Mouse (Mus musculus): ENCODE measurements around the gene Gm8369. TPM values are rescaled to one million over a fixed set of nuclear protein-coding genes. Genes with fewer than 3 reads are reported as not detected.
"Not testable (repeated sequence)": the region's sequence is repeated elsewhere in the genome, so short reads cannot be mapped to it uniquely, and the experiment has no call there.

The Gm8369 gene
- 0.22 TPM in 1 of 2 replicates, not detected in the other for polyA plus RNA-seq (2015; fragmentation: Nextera tagmentation; extraction: Ambion mirVana)

- Histone ChIP-seq H3K27me3 (no peaks in the 10 kb centered on the region), H3K4me2 (no peak within 1 kb of the TSS), H3K4me1 (no peaks in the 10 kb centered on the region), H3K9me3 (no peaks in the 10 kb centered on the region), H3K36me3 (no peaks in the 10 kb centered on the region), H3K9ac (no peak within 1 kb of the TSS), H3K27ac (no peak within 1 kb of the TSS), H3K4me3 (no peak within 1 kb of the TSS)
- no peak for ATAC-seq (ENCODE audit: borderline replicate concordance, extremely low read depth, low FRiP score, low TSS enrichment)
- WGBS: 52% methylated on average over 2 of the region's 2 CpGs
Measured at GRCm38 (mm10) chr19:11485746-11486145, at the start of gene Gm8369. Gene Gm8369 (plus strand): TSS chr19:11485938.

- H3K27me3 ChIP-seq: no peaks in the 10 kb centered on the region
- no peak within 1 kb of the TSS for H3K27ac ChIP-seq
- no peaks in the 10 kb centered on the region for H3K4me1 ChIP-seq
- no peak within 1 kb of the TSS for H3K4me2 ChIP-seq
- H3K9ac ChIP-seq: no peak within 1 kb of the TSS
- H3K4me3 ChIP-seq: no peak within 1 kb of the TSS
- no peaks in the 10 kb centered on the region for H3K36me3 ChIP-seq
- no peaks in the 10 kb centered on the region for H3K9me3 ChIP-seq
- ATAC-seq (ENCODE audit: borderline replicate concordance, extremely low read depth, low FRiP score, low TSS enrichment): no peak
Measured at GRCm38 (mm10) chr19:11443338-11443737, 42.4 kb upstream of the Gm8369 start, which contains the start of gene Ms4a4b. Gene Ms4a4b (plus strand): TSS chr19:11443553.

- Histone ChIP-seq H3K9me3 (no peaks in the 10 kb centered on the region), H3K4me3 (no peak overlapping the region), H3K27me3 (no peaks in the 10 kb centered on the region), H3K4me2 (no peak overlapping the region), H3K36me3 (no peaks in the 10 kb centered on the region), H3K9ac (no peak overlapping the region), H3K27ac (no peak overlapping the region), H3K4me1 (no peaks in the 10 kb centered on the region)
- 78% methylated on average over 5 of the region's 5 CpGs for WGBS
- ATAC-seq (ENCODE audit: borderline replicate concordance, extremely low read depth, low FRiP score, low TSS enrichment): no peak
Measured at GRCm38 (mm10) chr19:11443964-11444363, 41.8 kb upstream of the Gm8369 start.

- WGBS: 85% methylated on average over 2 of the region's 2 CpGs
- no peaks in the 10 kb centered on the region for H3K9me3 ChIP-seq
- H3K9ac ChIP-seq: no peak overlapping the region
- H3K36me3 ChIP-seq: no peaks in the 10 kb centered on the region
- H3K4me3 ChIP-seq: no peak overlapping the region
- no peaks in the 10 kb centered on the region for H3K27me3 ChIP-seq
- H3K4me1 ChIP-seq: no peaks in the 10 kb centered on the region
- no peak overlapping the region for H3K27ac ChIP-seq
- H3K4me2 ChIP-seq: no peak overlapping the region
- ATAC-seq (ENCODE audit: borderline replicate concordance, extremely low read depth, low FRiP score, low TSS enrichment): no peak
Measured at GRCm38 (mm10) chr19:11447238-11447637, 38.5 kb upstream of the Gm8369 start.

GRCm38 (mm10) chr19:11459041-11459440, 26.7 kb upstream of the Gm8369 start:
- H3K4me1 ChIP-seq; ATAC-seq (ENCODE audit: borderline replicate concordance, extremely low read depth, low FRiP score, low TSS enrichment); H3K9me3 ChIP-seq; H3K9ac ChIP-seq; H3K27ac ChIP-seq; H3K4me3 ChIP-seq; H3K27me3 ChIP-seq; H3K36me3 ChIP-seq; H3K4me2 ChIP-seq: not testable (repeated sequence)
- WGBS: 78% methylated on average over 4 of the region's 4 CpGs

- not testable (repeated sequence) for H3K9ac ChIP-seq; ATAC-seq (ENCODE audit: borderline replicate concordance, extremely low read depth, low FRiP score, low TSS enrichment); H3K9me3 ChIP-seq; H3K4me1 ChIP-seq; H3K27ac ChIP-seq; H3K4me2 ChIP-seq; H3K36me3 ChIP-seq; H3K27me3 ChIP-seq; H3K4me3 ChIP-seq
- WGBS: 8% methylated on average over 1 of the region's 1 CpGs
Measured at GRCm38 (mm10) chr19:11464795-11465194, 20.9 kb upstream of the Gm8369 start.

- H3K36me3 ChIP-seq: no peaks in the 10 kb centered on the region
- no peak overlapping the region for H3K9ac ChIP-seq
- H3K9me3 ChIP-seq: no peaks in the 10 kb centered on the region
- 24% methylated on average over 5 of the region's 5 CpGs for WGBS
- no peak overlapping the region for H3K27ac ChIP-seq
- ATAC-seq (ENCODE audit: borderline replicate concordance, extremely low read depth, low FRiP score, low TSS enrichment): no peak
- no peak overlapping the region for H3K4me2 ChIP-seq
- H3K4me1 ChIP-seq: no peaks in the 10 kb centered on the region
- no peaks in the 10 kb centered on the region for H3K27me3 ChIP-seq
- no peak overlapping the region for H3K4me3 ChIP-seq
Measured at GRCm38 (mm10) chr19:11466471-11466870, 19.3 kb upstream of the Gm8369 start.

- not testable (repeated sequence) for H3K27me3 ChIP-seq; H3K4me3 ChIP-seq; H3K4me2 ChIP-seq; H3K27ac ChIP-seq; H3K9me3 ChIP-seq; H3K4me1 ChIP-seq; H3K9ac ChIP-seq; H3K36me3 ChIP-seq; ATAC-seq (ENCODE audit: borderline replicate concordance, extremely low read depth, low FRiP score, low TSS enrichment)
- WGBS: 44% methylated on average over 1 of the region's 1 CpGs
Measured at GRCm38 (mm10) chr19:11468361-11468760, 17.4 kb upstream of the Gm8369 start.

- H3K27me3 ChIP-seq; H3K4me3 ChIP-seq; ATAC-seq (ENCODE audit: borderline replicate concordance, extremely low read depth, low FRiP score, low TSS enrichment); H3K4me1 ChIP-seq; H3K9ac ChIP-seq; H3K36me3 ChIP-seq; H3K4me2 ChIP-seq; H3K27ac ChIP-seq; H3K9me3 ChIP-seq: not testable (repeated sequence)
- WGBS: 72% methylated on average over 4 of the region's 4 CpGs
Measured at GRCm38 (mm10) chr19:11469215-11469614, 16.5 kb upstream of the Gm8369 start, which contains the start of gene Ms4a6c. Gene Ms4a6c (plus strand): TSS chr19:11469366.

- WGBS: 77% methylated on average over 2 of the region's 2 CpGs
- no peaks in the 10 kb centered on the region for H3K27me3 ChIP-seq
- no peak overlapping the region for H3K4me3 ChIP-seq
- no peak overlapping the region for H3K27ac ChIP-seq
- no peaks in the 10 kb centered on the region for H3K36me3 ChIP-seq
- H3K4me1 ChIP-seq: no peaks in the 10 kb centered on the region
- H3K4me2 ChIP-seq: no peak overlapping the region
- ATAC-seq (ENCODE audit: borderline replicate concordance, extremely low read depth, low FRiP score, low TSS enrichment): no peak
- H3K9ac ChIP-seq: no peak overlapping the region
- H3K9me3 ChIP-seq: no peaks in the 10 kb centered on the region
Measured at GRCm38 (mm10) chr19:11479714-11480113, 6.0 kb upstream of the Gm8369 start.

- H3K9ac ChIP-seq: no peak overlapping the region
- H3K9me3 ChIP-seq: no peaks in the 10 kb centered on the region
- no peak overlapping the region for H3K27ac ChIP-seq
- no peak overlapping the region for H3K4me3 ChIP-seq
- 74% methylated on average over 2 of the region's 2 CpGs for WGBS
- no peaks in the 10 kb centered on the region for H3K27me3 ChIP-seq
- no peaks in the 10 kb centered on the region for H3K4me1 ChIP-seq
- no peak for ATAC-seq (ENCODE audit: borderline replicate concordance, extremely low read depth, low FRiP score, low TSS enrichment)
- no peak overlapping the region for H3K4me2 ChIP-seq
- no peaks in the 10 kb centered on the region for H3K36me3 ChIP-seq
Measured at GRCm38 (mm10) chr19:11482684-11483083, 3.1 kb upstream of the Gm8369 start.

- Histone ChIP-seq H3K36me3 (no peaks in the 10 kb centered on the region), H3K4me1 (no peaks in the 10 kb centered on the region), H3K9ac (no peak overlapping the region), H3K9me3 (no peaks in the 10 kb centered on the region), H3K27ac (no peak overlapping the region), H3K4me3 (no peak overlapping the region), H3K4me2 (no peak overlapping the region), H3K27me3 (no peaks in the 10 kb centered on the region)
- ATAC-seq (ENCODE audit: borderline replicate concordance, extremely low read depth, low FRiP score, low TSS enrichment): no peak
- WGBS: 60% methylated on average over 4 of the region's 4 CpGs
Measured at GRCm38 (mm10) chr19:11483941-11484340, 1.8 kb upstream of the Gm8369 start.

GRCm38 (mm10) chr19:11484388-11484787, 1.4 kb upstream of the Gm8369 start:
- WGBS: 70% methylated on average over 3 of the region's 3 CpGs
- Histone ChIP-seq H3K27me3 (no peaks in the 10 kb centered on the region), H3K9me3 (no peaks in the 10 kb centered on the region), H3K4me3 (no peak overlapping the region), H3K4me2 (no peak overlapping the region), H3K4me1 (no peaks in the 10 kb centered on the region), H3K36me3 (no peaks in the 10 kb centered on the region), H3K9ac (no peak overlapping the region), H3K27ac (no peak overlapping the region)
- no peak for ATAC-seq (ENCODE audit: borderline replicate concordance, extremely low read depth, low FRiP score, low TSS enrichment)
